Mouse (Mus musculus) ovary, postnatal 36 days (tissue): ENCODE measurements around the gene Mlxipl.

Experiments used
- DNase-seq: peaks from one replicate; pipeline ENCODE4 v3.0.0; 2022; ENCODE audit warnings: low spot score, mixed read lengths

Gene Mlxipl

GRCm38 (mm10) chr5:135185016-135185415 is 95.3 kb downstream of the Mlxipl start:
- no peak for DNase-seq

GRCm38 (mm10) chr5:135185596-135185995 is 95.9 kb downstream of the Mlxipl start:
- no peak for DNase-seq

GRCm38 (mm10) chr5:135186231-135186620 is 96.5 kb downstream of the Mlxipl start:
- no peak for DNase-seq

- DNase-seq = peak; percentile 98
These were observed 97.1 kb downstream of the Mlxipl start, which contains the start of gene Baz1b for GRCm38 (mm10) chr5:135186621-135187348. TSS of gene Baz1b (plus strand) at chr5:135187264.

GRCm38 (mm10) chr5:135187349-135188213 is 97.9 kb downstream of the Mlxipl start:
- peak; percentile 43 for DNase-seq
